Mouse (Mus musculus) 3134 (cell line): ENCODE results near the gene Acsl1.

ENCODE experiments used
- DNase-seq: peaks from one replicate; pipeline ENCODE4 v3.0.0-alpha.2; 2011; ENCODE audit warnings: low spot score; ENCODE audit not compliant: insufficient read length; ENCODE audit errors: extremely low read depth

The Acsl1 gene

GRCm38 (mm10) chr8:46503072-46503695 is 32.3 kb downstream of the Acsl1 start:
- no peak for DNase-seq

GRCm38 (mm10) chr8:46504196-46504595 is 33.4 kb downstream of the Acsl1 start:
- DNase-seq, result no peak

- DNase-seq, result no peak
Observed at GRCm38 (mm10) chr8:46508488-46509395, 37.9 kb downstream of the Acsl1 start.

GRCm38 (mm10) chr8:46509474-46509873 is 38.6 kb downstream of the Acsl1 start:
- DNase-seq, result no peak

GRCm38 (mm10) chr8:46511336-46511735 is 40.5 kb downstream of the Acsl1 start:
- DNase-seq, result no peak

GRCm38 (mm10) chr8:46512538-46512937 is 41.7 kb downstream of the Acsl1 start:
- no peak for DNase-seq

- no peak for DNase-seq
Observed at GRCm38 (mm10) chr8:46514027-46514426, 43.2 kb downstream of the Acsl1 start.

GRCm38 (mm10) chr8:46520667-46521066 is 49.8 kb downstream of the Acsl1 start:
- DNase-seq, result no peak

- DNase-seq, result no peak
Observed at GRCm38 (mm10) chr8:46526098-46526497, 55.3 kb downstream of the Acsl1 start.

- peak; percentile 18 for DNase-seq
Observed at GRCm38 (mm10) chr8:46526821-46527220, 56.0 kb downstream of the Acsl1 start.

- DNase-seq, result no peak
Observed at GRCm38 (mm10) chr8:46529508-46529907, 58.7 kb downstream of the Acsl1 start.

GRCm38 (mm10) chr8:46530541-46530940 is 59.7 kb downstream of the Acsl1 start:
- DNase-seq, result no peak

- no peak for DNase-seq
Observed at GRCm38 (mm10) chr8:46533926-46534325, 63.1 kb downstream of the Acsl1 start.

GRCm38 (mm10) chr8:46539701-46540100 is 68.9 kb downstream of the Acsl1 start:
- DNase-seq, result peak; percentile 44

GRCm38 (mm10) chr8:46543191-46543590 is 72.4 kb downstream of the Acsl1 start:
- DNase-seq, result no peak

- DNase-seq, result no peak
Observed at GRCm38 (mm10) chr8:46543662-46544061, 72.8 kb downstream of the Acsl1 start.

GRCm38 (mm10) chr8:46545854-46546253 is 75.0 kb downstream of the Acsl1 start:
- no peak for DNase-seq

GRCm38 (mm10) chr8:46546431-46547176 is 75.8 kb downstream of the Acsl1 start:
- no peak for DNase-seq

GRCm38 (mm10) chr8:46547245-46547644 is 76.4 kb downstream of the Acsl1 start:
- DNase-seq, result no peak

- no peak for DNase-seq
Observed at GRCm38 (mm10) chr8:46550058-46550457, 79.2 kb downstream of the Acsl1 start.

- DNase-seq, result no peak
Observed at GRCm38 (mm10) chr8:46551029-46551428, 80.2 kb downstream of the Acsl1 start.
